Mouse (Mus musculus) mouse embryonic stem cell (cell line): ENCODE results near the gene Cox5a.

Experiments
- in situ Hi-C, 2 experiments: fragments of 300-500 bp; cut with MboI; formaldehyde crosslinking; loops; 1 replicate in 1 of 2; 3 replicates in 1 of 2; pipeline ENCODE4 v1.14.3; 2019 to 2020; ENCODE audit warnings: low sequenced_read_pairs in 2 of 2, low pct_unique_long_range_greater_than_20kb in 1 of 2, mixed read lengths in 1 of 2; ENCODE audit not compliant: unreplicated experiment in 1 of 2

Gene Cox5a

DNA sequence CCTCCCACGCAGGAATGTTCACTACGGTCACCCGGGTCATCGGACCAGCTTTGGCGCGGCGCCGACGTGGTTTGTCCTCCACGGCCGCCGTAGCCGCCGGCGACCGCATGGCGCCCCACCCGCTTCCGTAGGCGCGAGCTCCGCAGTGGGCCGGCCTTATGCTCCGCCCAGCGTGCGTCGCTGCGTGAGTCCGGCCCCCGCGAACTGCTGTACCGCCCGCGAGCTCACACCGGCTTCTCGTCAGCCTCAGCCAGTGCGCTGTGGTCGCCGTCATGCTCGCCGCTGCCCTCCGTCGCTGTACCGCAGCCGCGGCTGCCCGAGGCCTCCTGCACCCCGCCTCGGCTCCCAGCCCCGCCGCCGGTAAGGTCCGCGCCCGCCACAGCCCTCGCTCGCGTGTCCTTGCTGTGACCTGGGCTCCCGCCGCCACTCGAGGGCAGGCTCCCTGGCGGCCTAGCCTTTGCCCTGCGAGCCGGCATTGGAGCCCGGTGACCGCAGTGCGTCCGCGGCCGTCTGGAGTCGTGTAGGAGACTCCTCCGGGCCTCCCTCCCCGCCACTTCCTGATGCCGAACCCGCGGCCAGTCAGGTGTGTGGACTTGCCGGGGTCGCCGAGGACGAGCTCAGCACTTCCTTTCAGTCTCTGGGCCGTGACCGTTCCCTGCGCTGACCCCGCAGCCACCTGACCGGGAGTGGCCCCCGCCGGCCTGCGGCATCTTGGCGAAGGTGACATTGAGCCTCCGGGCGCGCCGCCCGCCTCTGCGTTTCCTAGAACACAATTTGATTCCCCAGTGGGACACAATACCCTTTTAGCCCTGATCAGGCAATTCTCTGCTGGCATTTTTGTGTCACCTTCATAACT, at the start of gene Cox5a:
TSS of gene Cox5a (plus strand) at position 219 of the 856 bp plus-strand sequence.
- in situ Hi-C loops, result loop anchor here in 1 of 2 experiments (25.0 kb wide), 1 partner anchor 741 kb away; the partner anchor contains the start of gene Stoml1

GRCm38 (mm10) chr9:57485774-57486173, 35.3 kb upstream of the Cox5a start:
- in situ Hi-C loops, result no loop called here

DNA sequence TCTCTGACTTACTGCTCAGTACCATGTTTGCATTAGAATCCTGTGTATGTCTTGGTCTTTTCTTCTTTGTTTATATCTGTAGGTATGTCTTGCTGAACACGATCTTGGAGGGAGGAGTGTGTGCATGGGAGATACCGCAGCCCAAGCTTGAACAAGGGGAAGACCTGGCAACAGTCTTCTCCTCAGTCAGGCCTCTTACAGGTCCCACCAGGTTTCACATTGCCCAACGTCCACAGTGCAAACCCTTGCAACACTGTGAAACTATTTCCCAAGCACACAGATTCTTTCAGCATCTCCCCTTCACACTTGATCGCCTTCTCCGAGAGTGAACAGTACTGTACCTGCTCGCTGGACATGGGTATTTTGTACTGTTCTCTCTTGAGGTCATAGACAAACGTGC, 33.3 kb upstream of the Cox5a start:
- in situ Hi-C loops, result no loop called here

GRCm38 (mm10) chr9:57493532-57493931, 27.5 kb upstream of the Cox5a start:
- in situ Hi-C loops, result no loop called here

- in situ Hi-C loops, result no loop called here
Measured at GRCm38 (mm10) chr9:57494970-57495369, 26.1 kb upstream of the Cox5a start.

DNA sequence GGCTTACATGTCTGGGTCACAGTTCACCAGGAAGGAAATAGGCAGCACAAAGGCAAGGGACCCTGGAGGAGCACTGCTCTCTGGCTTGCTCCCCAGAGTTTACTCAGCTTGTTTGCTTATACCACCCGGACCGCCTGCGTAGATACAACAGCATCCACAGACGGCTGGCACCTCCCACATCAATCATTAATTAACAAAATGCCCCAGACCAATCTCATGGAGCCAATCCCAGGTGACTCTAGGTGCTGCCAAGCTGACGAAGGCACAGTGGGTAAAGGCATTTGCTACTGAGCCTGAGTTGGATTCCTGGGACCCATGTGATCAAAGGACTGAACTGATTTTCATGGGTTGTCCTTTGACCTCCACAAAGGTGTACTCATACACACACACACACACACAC, 23.8 kb upstream of the Cox5a start:
- in situ Hi-C loops, result no loop called here

GRCm38 (mm10) chr9:57498536-57498935, 22.5 kb upstream of the Cox5a start:
- in situ Hi-C loops, result no loop called here

DNA sequence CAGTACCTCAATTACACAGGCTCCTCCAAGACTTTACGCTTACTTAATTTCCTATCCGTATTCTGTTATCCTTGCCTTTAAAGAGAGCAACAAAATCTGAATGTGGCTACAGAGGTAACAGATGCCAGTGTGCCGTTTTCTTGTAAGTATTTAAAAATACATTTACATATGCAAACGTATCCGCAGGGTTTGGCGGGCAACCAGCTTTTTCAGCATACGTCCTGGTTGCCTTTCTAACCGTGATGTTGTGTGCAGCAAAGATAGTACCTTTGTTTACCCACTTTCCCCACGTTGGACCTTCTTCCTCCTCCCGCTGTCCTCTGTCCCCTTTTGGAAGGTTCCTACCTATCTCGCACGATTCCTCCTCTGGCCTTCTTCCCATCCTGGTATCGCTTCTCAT, 19.6 kb upstream of the Cox5a start:
- in situ Hi-C loops, result loop anchor here in 1 of 2 experiments (25.0 kb wide), 1 partner anchor 761 kb away; the partner anchor contains the start of gene Stoml1

- in situ Hi-C loops, result loop anchor here in 1 of 2 experiments (25.0 kb wide), 1 partner anchor 760 kb away; the partner anchor contains the start of gene Stoml1
Measured at GRCm38 (mm10) chr9:57501861-57502260, 19.2 kb upstream of the Cox5a start.

DNA sequence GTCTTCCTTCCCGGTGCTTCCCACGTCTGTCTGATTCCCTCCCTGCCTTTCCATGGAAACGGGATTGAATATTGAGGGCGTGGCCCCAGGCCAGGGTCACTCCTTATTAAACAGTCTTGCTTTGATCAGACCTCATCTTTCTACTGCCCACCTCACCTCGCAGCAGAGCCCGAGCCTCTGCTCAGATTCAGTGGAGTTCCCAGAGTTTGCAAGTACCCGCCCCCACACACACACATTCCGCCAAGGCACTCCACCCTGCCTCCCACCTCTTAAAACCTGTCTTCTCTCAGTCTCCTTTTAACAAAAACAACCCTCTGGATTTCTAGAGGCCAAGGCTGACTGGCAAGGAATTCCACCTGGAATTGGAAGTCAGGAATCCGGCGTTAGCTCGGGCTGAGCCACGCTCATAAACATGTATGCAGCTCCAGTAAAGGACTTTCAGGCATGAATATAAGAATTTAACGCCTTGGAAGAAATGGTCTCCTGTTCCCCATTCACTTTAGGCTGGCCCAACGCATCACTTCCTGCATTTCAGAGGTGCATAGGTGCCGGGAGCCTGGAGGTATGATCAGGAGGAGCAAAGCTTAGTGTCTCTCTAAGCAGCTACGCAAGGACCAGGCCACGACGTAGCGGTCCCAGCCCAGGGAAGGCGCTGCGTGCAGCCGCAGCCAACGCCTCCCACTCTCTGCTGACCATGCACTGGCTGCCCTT, 18.0 kb upstream of the Cox5a start:
- in situ Hi-C loops, result loop anchor here in 1 of 2 experiments (25.0 kb wide), 1 partner anchor 759 kb away; the partner anchor contains the start of gene Stoml1

DNA sequence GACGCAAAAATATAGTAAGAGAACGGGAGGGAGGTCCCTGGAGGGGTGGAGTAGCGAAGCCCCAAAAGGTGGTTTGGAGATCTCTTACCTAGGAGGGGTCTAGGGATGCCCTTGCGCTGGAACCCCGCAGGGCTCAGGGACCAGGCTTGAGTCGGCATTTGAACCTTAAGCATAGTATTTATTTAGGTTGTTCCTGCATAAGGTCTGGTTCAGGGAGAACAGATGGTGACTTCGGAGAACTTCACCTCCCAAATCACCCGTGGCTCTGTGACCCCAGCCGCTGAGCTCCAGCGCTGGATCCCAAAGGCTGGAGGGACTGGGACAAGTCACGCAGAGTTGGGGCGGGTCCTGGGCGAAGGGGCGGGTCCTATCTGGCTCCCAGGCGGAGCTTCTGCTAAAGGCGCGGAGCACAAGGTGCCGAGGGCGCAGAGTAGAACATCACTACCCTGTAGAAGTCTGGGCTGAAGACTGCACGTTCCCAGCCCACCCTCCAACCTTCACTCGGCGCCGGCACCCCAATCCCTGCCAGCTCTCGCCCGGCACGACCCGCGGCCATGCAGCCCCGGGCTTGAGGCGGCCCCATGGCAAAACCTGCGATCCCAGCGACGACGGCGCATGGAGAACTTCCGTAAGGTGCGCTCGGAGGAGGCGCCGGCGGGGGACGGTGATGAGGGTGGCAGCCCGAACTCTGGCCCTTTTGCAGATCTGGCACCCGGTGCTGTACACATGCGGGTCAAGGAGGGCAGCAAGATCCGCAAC, 17.3 kb upstream of the Cox5a start, which contains the start of gene Rpp25:
TSS of gene Rpp25 (plus strand) at position 405 of the 759 bp plus-strand sequence.
- in situ Hi-C loops, result loop anchor here in 1 of 2 experiments (25.0 kb wide), 1 partner anchor 758 kb away; the partner anchor contains the start of gene Stoml1

DNA sequence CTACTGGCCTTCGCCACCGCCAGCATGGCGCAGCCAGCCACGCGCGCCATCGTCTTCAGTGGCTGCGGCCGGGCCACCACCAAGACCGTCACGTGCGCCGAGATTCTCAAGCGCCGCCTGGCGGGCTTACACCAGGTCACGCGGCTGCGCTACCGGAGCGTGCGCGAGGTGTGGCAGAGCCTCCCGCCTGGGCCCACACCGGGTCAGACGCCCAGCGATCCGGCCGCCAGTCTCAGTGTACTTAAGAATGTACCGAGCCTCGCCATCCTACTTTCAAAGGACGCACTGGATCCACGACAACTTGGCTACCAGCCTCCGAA, 16.7 kb upstream of the Cox5a start:
- in situ Hi-C loops, result loop anchor here in 1 of 2 experiments (25.0 kb wide), 1 partner anchor 758 kb away; the partner anchor contains the start of gene Stoml1

DNA sequence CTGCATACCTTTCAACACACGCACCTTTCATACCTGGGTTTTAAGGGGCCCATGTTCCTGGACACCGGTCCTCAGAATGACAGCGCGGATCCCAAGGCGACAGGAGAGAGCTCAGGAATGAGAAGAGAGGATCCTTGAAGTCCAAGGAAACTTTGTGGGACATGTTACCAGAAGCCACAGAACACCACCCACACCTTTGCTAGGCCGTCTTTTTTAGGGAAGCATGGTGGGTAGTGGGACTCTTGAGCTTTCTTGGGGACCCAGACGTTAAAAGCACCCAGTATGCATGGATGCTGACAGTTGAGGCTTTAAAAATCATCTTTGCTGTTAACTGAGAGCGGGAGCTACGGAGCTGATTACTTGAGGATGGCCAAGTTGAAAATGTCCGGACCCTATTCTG, 16.2 kb upstream of the Cox5a start:
- in situ Hi-C loops, result loop anchor here in 1 of 2 experiments (25.0 kb wide), 1 partner anchor 757 kb away; the partner anchor contains the start of gene Stoml1

DNA sequence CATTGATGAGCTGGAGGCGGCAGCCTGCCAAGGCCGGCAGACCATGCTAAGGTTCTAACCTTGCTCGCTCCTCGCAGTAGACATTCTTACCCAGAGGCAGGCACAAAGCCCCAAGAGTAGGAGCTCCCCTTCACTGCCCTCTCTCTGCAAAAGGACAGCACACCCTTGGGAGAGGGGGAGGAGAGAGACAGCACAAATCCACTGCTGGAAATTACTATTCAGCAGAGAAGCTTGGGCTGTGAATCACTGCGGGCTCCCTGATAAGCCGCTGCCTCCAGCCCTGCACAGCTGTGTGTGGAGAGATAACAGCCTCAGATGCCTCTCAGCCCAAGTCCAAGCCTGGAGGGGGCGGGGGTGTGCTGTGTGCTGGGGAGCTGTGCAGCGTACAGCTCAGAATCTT, 15.4 kb upstream of the Cox5a start:
- in situ Hi-C loops, result loop anchor here in 1 of 2 experiments (25.0 kb wide), 1 partner anchor 757 kb away; the partner anchor contains the start of gene Stoml1

GRCm38 (mm10) chr9:57510577-57510976, 10.5 kb upstream of the Cox5a start:
- in situ Hi-C loops, result loop anchor here in 1 of 2 experiments (25.0 kb wide), 1 partner anchor 752 kb away; the partner anchor contains the start of gene Stoml1

DNA sequence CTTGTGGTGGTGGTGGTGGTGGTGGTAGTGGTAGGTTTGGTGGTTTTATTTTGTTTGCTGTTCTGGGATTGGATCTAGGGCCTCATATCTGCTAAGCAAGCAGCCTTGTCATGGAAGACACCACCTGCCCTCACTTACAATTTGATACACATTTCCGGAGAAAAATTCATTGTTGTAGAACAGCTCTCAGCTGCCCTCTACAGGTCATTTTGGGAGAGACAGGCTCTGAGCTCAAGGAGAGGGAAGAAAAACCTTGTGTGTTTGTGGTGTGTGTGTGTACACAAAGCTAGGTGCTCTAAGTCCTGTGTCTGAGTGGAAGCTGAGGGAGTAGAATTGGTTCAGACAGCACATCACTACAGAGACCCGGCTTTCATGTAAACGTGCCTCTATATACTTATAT, 4.0 kb upstream of the Cox5a start:
- in situ Hi-C loops, result loop anchor here in 1 of 2 experiments (5.0 to 25.0 kb wide), 2 partner anchors 35 to 745 kb away; partner anchors contain the start of gene Stoml1

DNA sequence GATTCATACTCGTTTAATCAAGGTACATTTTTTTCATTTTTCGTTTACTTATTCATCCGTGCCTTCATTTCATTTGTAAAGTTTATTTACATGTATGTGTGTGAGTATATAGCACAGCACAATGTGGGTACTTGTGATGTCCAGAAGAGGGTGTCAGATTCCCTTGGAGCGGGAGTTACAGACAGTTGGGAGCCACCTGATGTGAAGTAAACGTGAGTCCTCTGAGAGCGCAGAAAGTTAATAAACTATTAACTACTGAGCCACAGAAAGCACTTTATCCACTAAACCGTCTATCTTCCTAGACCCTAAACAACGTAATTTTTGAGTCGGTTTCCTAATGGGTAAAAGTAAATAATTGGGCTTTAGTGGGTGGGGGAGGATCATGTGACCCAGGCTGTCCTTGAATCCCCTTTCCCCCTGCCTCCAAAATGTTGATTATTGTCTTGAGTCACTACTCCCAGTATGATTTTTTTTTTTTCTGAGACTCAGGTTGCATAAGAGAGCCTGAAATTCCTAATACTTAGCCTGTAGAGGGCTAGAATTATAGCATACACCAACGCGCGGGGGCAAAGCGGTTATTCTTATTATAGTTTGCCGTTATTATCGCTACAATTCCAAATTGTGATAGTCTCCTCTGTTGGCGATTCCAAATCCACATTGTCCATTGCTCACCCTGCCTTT, 559 bp upstream of the Cox5a start:
- in situ Hi-C loops, result loop anchor here in 1 of 2 experiments (25.0 kb wide), 1 partner anchor 742 kb away; the partner anchor contains the start of gene Stoml1
